Mouse (Mus musculus) kidney, adult 2 months (tissue): ENCODE results near the gene Glrx.
"Not testable (repeated sequence)": the region's sequence is repeated elsewhere in the genome, so short reads cannot be mapped to it uniquely, and the experiment has no call there.

Experiments used
- CTCF ChIP-seq: fragments of 200-500 bp; conservative IDR thresholded peaks from 2 replicates; pipeline ENCODE4 v1.5.1; 2011; ENCODE audit warnings: low read depth, mild to moderate bottlenecking, control low read depth, low read length, moderate library complexity, mixed read lengths; ENCODE audit not compliant: insufficient read depth, insufficient read length
- POLR2A ChIP-seq: fragments of 200-500 bp; IDR thresholded peaks from one replicate; pipeline ENCODE4 v1.6.1; 2011; ENCODE audit warnings: low read depth, low read length, control low read depth

- not testable (repeated sequence) for TF ChIP-seq CTCF, POLR2A
These were observed 36.5 kb downstream of the Glrx start for GRCm38 (mm10) chr13:75876188-75876587.
